Mouse (Mus musculus) CH12.LX (cell line): Measurements from ENCODE around the gene 5730596B20Rik. TPM values are rescaled to one million over a fixed set of nuclear protein-coding genes. Genes with fewer than 3 reads are reported as not detected.

Source experiments
- DNase-seq: peaks from one replicate; pipeline ENCODE4 v3.0.0-alpha.2; 2013; ENCODE audit errors: extremely low read depth
- H3K27ac ChIP-seq: 2 replicates; pipeline ENCODE4 v1.5.1; 2012; ENCODE audit warnings: low read depth, mild to moderate bottlenecking, control low read depth, moderate library complexity; ENCODE audit not compliant: insufficient read depth
- H3K27me3 ChIP-seq: replicated peaks from 2 replicates; pipeline ENCODE3; 2012; ENCODE audit warnings: inconsistent platforms
- H3K36me3 ChIP-seq, 2 experiments: replicated peaks in 1 of 2; 2 replicates each; pipeline versions ENCODE3 to v1.6.1; 2012; ENCODE audit warnings: inconsistent platforms in 1 of 2, low read length in 1 of 2, mild to moderate bottlenecking in 1 of 2, mixed read lengths in 1 of 2, moderate library complexity in 1 of 2; ENCODE audit not compliant: control insufficient read depth in 1 of 2, insufficient read depth in 1 of 2
- H3K4me1 ChIP-seq, 2 experiments: 2 replicates each; pipeline ENCODE4 v1.6.1; 2012; ENCODE audit warnings: inconsistent platforms in 1 of 2, moderate library complexity in 1 of 2; ENCODE audit not compliant: insufficient read depth in 2 of 2, control insufficient read depth in 1 of 2
- H3K4me2 ChIP-seq: 2 replicates; pipeline ENCODE4 v1.6.1; 2012; ENCODE audit warnings: low read depth, mild to moderate bottlenecking, control low read depth; ENCODE audit not compliant: poor library complexity, insufficient read depth, severe bottlenecking
- H3K4me3 ChIP-seq, 3 experiments: fragments of 150-350 bp in 1 of 3; sonication (generic) in 1 of 3; replicated peaks in 1 of 3; 2 replicates each; pipeline versions ENCODE3 to v1.5.1; 2011 to 2012; ENCODE audit warnings: low read depth in 2 of 3, low read length in 2 of 3, mild to moderate bottlenecking in 2 of 3, moderate library complexity in 2 of 3, control low read depth in 1 of 3, improper control_type of control experiment in 1 of 3, inconsistent platforms in 1 of 3, mixed read lengths in 1 of 3; ENCODE audit not compliant: poor library complexity in 1 of 3
- H3K79me2 ChIP-seq: replicated peaks from 2 replicates; pipeline ENCODE4 v1.6.1; 2012; ENCODE audit warnings: mild to moderate bottlenecking, moderate library complexity; ENCODE audit not compliant: control insufficient read depth, poor library complexity, insufficient read depth, severe bottlenecking; ENCODE audit errors: extremely low read depth
- H3K9ac ChIP-seq: 2 replicates; pipeline ENCODE4 v1.6.1; 2012; ENCODE audit warnings: low read depth, mild to moderate bottlenecking, control low read depth, moderate library complexity; ENCODE audit not compliant: insufficient read depth
- H3K9me3 ChIP-seq: replicated peaks from 2 replicates; pipeline ENCODE3; 2012; ENCODE audit warnings: low read length, inconsistent platforms, mixed read lengths
- CHD2 ChIP-seq: IDR thresholded peaks from 2 replicates; pipeline ENCODE4 v1.6.1; 2011; ENCODE audit warnings: low read length, improper control_type of control experiment
- CTCF ChIP-seq, 2 experiments: IDR thresholded peaks in 1 of 2; conservative IDR thresholded peaks in 1 of 2; 2 replicates each; pipeline ENCODE4 v1.5.1; 2011 to 2012; ENCODE audit warnings: low read depth in 2 of 2, low read length in 2 of 2, improper control_type of control experiment in 1 of 2, inconsistent platforms in 1 of 2, mild to moderate bottlenecking in 1 of 2, moderate library complexity in 1 of 2
- GABPA ChIP-seq: IDR thresholded peaks from 2 replicates; pipeline ENCODE4 v1.6.1; 2012; ENCODE audit warnings: low read depth, low read length, improper control_type of control experiment, inconsistent platforms; ENCODE audit not compliant: insufficient replicate concordance
- IRF4 ChIP-seq: IDR thresholded peaks from 2 replicates; pipeline ENCODE4 v1.6.1; 2014; ENCODE audit warnings: low read depth, mild to moderate bottlenecking, inconsistent platforms, low read length, improper control_type of control experiment
- MAFK ChIP-seq: IDR thresholded peaks from 2 replicates; pipeline ENCODE4 v1.6.1; 2011; ENCODE audit warnings: low read length, improper control_type of control experiment; ENCODE audit not compliant: insufficient replicate concordance
- MEF2A ChIP-seq: IDR thresholded peaks from 2 replicates; pipeline ENCODE4 v1.6.1; 2014; ENCODE audit warnings: low read depth, mild to moderate bottlenecking, inconsistent platforms, low read length, improper control_type of control experiment, borderline replicate concordance
- PAX5 ChIP-seq: IDR thresholded peaks from 2 replicates; pipeline ENCODE4 v1.6.1; 2012; ENCODE audit warnings: low read length, inconsistent platforms, mixed read lengths
- RAD21 ChIP-seq: IDR thresholded peaks from 2 replicates; pipeline ENCODE4 v1.6.1; 2011; ENCODE audit warnings: low read depth, mild to moderate bottlenecking, low read length, improper control_type of control experiment, moderate library complexity
- RCOR1 ChIP-seq: conservative IDR thresholded peaks from 2 replicates; pipeline ENCODE4 v1.6.1; 2012; ENCODE audit warnings: low read depth, mild to moderate bottlenecking, inconsistent platforms, low read length, improper control_type of control experiment
- SIN3A ChIP-seq: IDR thresholded peaks from 2 replicates; pipeline ENCODE4 v1.6.1; 2012; ENCODE audit warnings: low read length, improper control_type of control experiment, inconsistent platforms
- TCF12 ChIP-seq: IDR thresholded peaks from 2 replicates; pipeline ENCODE4 v1.6.1; 2014; ENCODE audit warnings: low read depth, mild to moderate bottlenecking, inconsistent platforms, low read length, improper control_type of control experiment
- UBTF ChIP-seq: IDR thresholded peaks from 2 replicates; pipeline ENCODE4 v1.6.1; 2012; ENCODE audit warnings: low read depth, mild to moderate bottlenecking, inconsistent platforms, low read length, improper control_type of control experiment, moderate library complexity
- USF1 ChIP-seq: IDR thresholded peaks from 2 replicates; pipeline ENCODE4 v1.6.1; 2014; ENCODE audit warnings: low read depth, mild to moderate bottlenecking, inconsistent platforms, low read length, improper control_type of control experiment
- dilution Hi-C: fragments of 300-500 bp; cut with MboI; formaldehyde crosslinking; loops from 2 replicates; pipeline ENCODE4 v1.14.3; 2020; ENCODE audit warnings: low sequenced_read_pairs; ENCODE audit not compliant: extremely low pct_unique_long_range_greater_than_20kb, extremely low pct_ligation_motif_present
- in situ Hi-C: fragments of 300-500 bp; cut with MboI; formaldehyde crosslinking; loops from 3 replicates; pipeline ENCODE4 v1.14.3; 2019; ENCODE audit warnings: low sequenced_read_pairs, low pct_ligation_motif_present, low pct_unique_long_range_greater_than_20kb, mixed read lengths
- polyA plus RNA-seq: library from polyadenylated mRNA; unstranded; fragments of >175 nt; gene quantifications from 2 replicates; pipeline ENCODE4 v1.2.1, GENCODE M21; 2012; ENCODE audit warnings: low read depth; ENCODE audit not compliant: insufficient read length
- total RNA-seq, 2 experiments: library from RNA; depleted of rRNA; stranded (reverse); fragments of 300-350 nt in 1 of 2; fragments of >200 nt in 1 of 2; gene quantifications; 2 replicates each; pipeline ENCODE4 v1.2.3; 2012 to 2014

The 5730596B20Rik gene
- total and polyA plus RNA-seq, 3 experiments, result 0.07 TPM; not detected in 2

- H3K27ac ChIP-seq, result no peak overlapping the region
- no peaks in the 10 kb centered on the region for H3K27me3 ChIP-seq
- no peak overlapping the region for H3K9ac ChIP-seq
- in situ Hi-C loops, result loop anchor here (10.0 to 25.0 kb wide), 3 partner anchors 210 to 1007 kb away; partner anchors contain the start of gene Skap2
- dilution Hi-C loops, result no loop called here
- H3K4me3 ChIP-seq, result peak overlapping the region; percentile 8 to 76 (median 41)
- H3K9me3 ChIP-seq, result peaks cover 19% of the 10 kb centered on the region
- H3K4me2 ChIP-seq, result peak overlapping the region; percentile 30
- TF ChIP-seq CTCF (conservative IDR thresholded peaks at IDR 0.05 in 1 of 2, IDR thresholded peaks at IDR 0.05 in 1 of 2; ENCODE audit: low read depth in 2 of 2, low read length in 2 of 2) (no peak), MAFK (no peak), CHD2 (no peak), SIN3A (no peak), GABPA (no peak), USF1 (no peak)
- DNase-seq, result no peak
- H3K79me2 ChIP-seq, result no peaks in the 10 kb centered on the region
- peaks cover 0 to 6% of the 10 kb centered on the region in 2 experiments for H3K36me3 ChIP-seq
- peaks cover 0 to 13% of the 10 kb centered on the region in 2 experiments; a peak in 2 of 4 replicates for H3K4me1 ChIP-seq
Observed at GRCm38 (mm10) chr6:52221993-52222685, 44.8 kb downstream of the 5730596B20Rik start.

DNA sequence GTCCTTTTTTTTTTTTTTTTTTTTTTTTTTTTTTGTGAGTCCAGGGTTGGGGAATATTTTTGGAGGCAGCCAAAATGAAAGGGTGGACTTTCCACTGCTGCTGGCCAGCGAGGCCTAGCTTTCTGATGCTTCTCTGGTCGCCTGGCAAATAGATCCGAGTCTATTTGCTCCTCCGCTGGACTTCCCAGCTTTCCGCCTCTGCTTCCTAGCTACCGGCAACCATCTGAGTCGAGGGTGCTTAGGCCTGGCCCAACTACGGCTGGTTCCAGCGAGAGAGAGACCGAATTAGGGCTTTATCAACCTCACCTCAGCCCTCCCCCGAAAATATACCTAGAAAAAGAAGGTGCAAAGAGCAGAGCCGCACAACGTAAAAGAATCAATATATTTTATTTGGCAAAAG, 45.4 kb downstream of the 5730596B20Rik start:
- Histone ChIP-seq H3K36me3 (peaks cover 0 to 6% of the 10 kb centered on the region in 2 experiments), H3K4me2 (no peak overlapping the region), H3K9me3 (peaks cover 14% of the 10 kb centered on the region), H3K79me2 (no peaks in the 10 kb centered on the region), H3K4me1 (peaks cover 0 to 13% of the 10 kb centered on the region in 2 experiments; a peak in 2 of 4 replicates), H3K27ac (no peak overlapping the region), H3K4me3 (no peak overlapping the region), H3K27me3 (no peaks in the 10 kb centered on the region), H3K9ac (no peak overlapping the region)
- no peak for TF ChIP-seq MEF2A
- TF ChIP-seq USF1, result no peak
- TF ChIP-seq PAX5, result no peak
- TF ChIP-seq TCF12, result no peak
- no peak for TF ChIP-seq RCOR1
- TF ChIP-seq CTCF (conservative IDR thresholded peaks at IDR 0.05 in 1 of 2, IDR thresholded peaks at IDR 0.05 in 1 of 2; ENCODE audit: low read depth in 2 of 2, low read length in 2 of 2), result no peak
- TF ChIP-seq RAD21, result no peak
- no peak for TF ChIP-seq UBTF
- TF ChIP-seq IRF4, result no peak
- in situ Hi-C loops, result loop anchor here (10.0 to 25.0 kb wide), 3 partner anchors 210 to 1008 kb away; partner anchors contain the start of gene Skap2
- dilution Hi-C loops, result no loop called here
- no peak for DNase-seq
